Mouse (Mus musculus) bone marrow, adult 2 months (tissue): ENCODE results near the gene Sod1. TPM values are rescaled to one million over a fixed set of nuclear protein-coding genes. Genes with fewer than 3 reads are reported as not detected.

ENCODE experiments used
- H3K27ac ChIP-seq: fragments of 200-500 bp; 2 replicates; pipeline ENCODE4 v1.5.1; 2012; ENCODE audit warnings: low read depth, mild to moderate bottlenecking, control low read depth, inconsistent platforms, low read length; ENCODE audit not compliant: control insufficient read depth, poor library complexity, insufficient read depth
- H3K4me1 ChIP-seq: fragments of 200-500 bp; 2 replicates; pipeline ENCODE4 v1.6.1; 2011; ENCODE audit warnings: low read length; ENCODE audit not compliant: control insufficient read depth, insufficient read depth
- H3K4me3 ChIP-seq: fragments of 200-500 bp; replicated peaks from 2 replicates; pipeline ENCODE3; 2011; ENCODE audit warnings: mild to moderate bottlenecking, low read depth, low read length, control low read depth; ENCODE audit not compliant: control insufficient read depth
- CTCF ChIP-seq: fragments of 200-500 bp; IDR thresholded peaks from 2 replicates; pipeline ENCODE4 v1.5.1; 2011; ENCODE audit warnings: low read length, control low read depth; ENCODE audit not compliant: control insufficient read depth, insufficient read depth
- POLR2A ChIP-seq: fragments of 200-500 bp; IDR thresholded peaks from 2 replicates; pipeline ENCODE4 v1.6.1; 2011; ENCODE audit warnings: low read depth, mild to moderate bottlenecking, control low read depth, low read length, borderline replicate concordance; ENCODE audit not compliant: control insufficient read depth
- WGBS: fragments of 180-500 bp; shearing (Covaris S2); methylation state at CpG from one replicate; pipeline ENCODE4 v1.1.7; 2018; 5-methylcytosine and 5-hydroxymethylcytosine counted together
- polyA plus RNA-seq: library from polyadenylated mRNA; stranded (reverse); fragments of >200 nt; gene quantifications from 2 replicates; pipeline ENCODE4 v1.2.4, GENCODE M21; 2011; ENCODE audit warnings: low replicate concordance; ENCODE audit not compliant: missing spikeins, insufficient read depth, insufficient read length

The Sod1 gene
- polyA plus RNA-seq, 1 experiment: 690 TPM

GRCm38 (mm10) chr16:90202140-90202539 is 18.4 kb upstream of the Sod1 start:
- H3K4me1 ChIP-seq: peaks cover 9% of the 10 kb centered on the region; the same call in 1 of the 2 replicates

GRCm38 (mm10) chr16:90203226-90203962 is 17.2 kb upstream of the Sod1 start:
- no peak overlapping the region for H3K4me3 ChIP-seq
- no peak overlapping the region for H3K27ac ChIP-seq
- TF ChIP-seq POLR2A (no peak), CTCF (no peak)
- peaks cover 5% of the 10 kb centered on the region; the same call in 1 of the 2 replicates for H3K4me1 ChIP-seq
- WGBS: 80% methylated on average over 6 of the region's 6 CpGs

More at GRCm38 (mm10) chr16:90202140-90202539, 18.4 kb upstream of the Sod1 start:
- no peak overlapping the region for H3K4me3 ChIP-seq
- WGBS: 88% methylated on average over 19 of the region's 19 CpGs
- TF ChIP-seq CTCF (no peak), POLR2A (no peak)
- no peak overlapping the region for H3K27ac ChIP-seq

DNA sequence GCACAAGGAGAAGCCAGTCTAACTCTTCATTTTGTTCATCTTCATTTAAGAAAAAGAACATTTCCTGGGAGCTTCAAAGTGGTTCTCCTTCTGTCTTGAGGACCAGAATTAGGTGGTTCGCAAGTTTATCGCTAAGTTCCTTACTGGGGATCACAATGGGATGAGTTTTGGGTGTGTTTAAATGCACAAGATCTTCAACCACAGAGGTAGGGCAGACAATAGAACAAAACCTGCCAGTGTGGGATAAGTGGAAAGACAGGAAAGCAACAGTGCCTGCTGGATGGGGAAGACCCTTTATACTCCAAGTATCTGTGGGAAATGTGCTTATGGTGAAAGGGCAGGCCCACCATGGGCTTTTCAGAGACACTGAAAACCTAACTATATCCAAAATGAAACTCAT is 15.7 kb upstream of the Sod1 start:
- Histone ChIP-seq H3K27ac (no peak overlapping the region), H3K4me3 (no peak overlapping the region), H3K4me1 (no peaks in the 10 kb centered on the region)
- WGBS: 95% methylated on average over 2 of the region's 2 CpGs
- no peak for TF ChIP-seq CTCF
- no peak for TF ChIP-seq POLR2A

GRCm38 (mm10) chr16:90208996-90209395 is 11.6 kb upstream of the Sod1 start:
- no peaks in the 10 kb centered on the region; the same call in none of the 2 replicates for H3K4me1 ChIP-seq
- TF ChIP-seq CTCF: no peak
- no peak for TF ChIP-seq POLR2A
- no peak overlapping the region for H3K4me3 ChIP-seq
- H3K27ac ChIP-seq: no peak overlapping the region
- 70% methylated on average over 3 of the region's 3 CpGs for WGBS

- no peak overlapping the region for H3K27ac ChIP-seq
- TF ChIP-seq POLR2A: no peak
- TF ChIP-seq CTCF: no peak
- no peaks in the 10 kb centered on the region; the same call in none of the 2 replicates for H3K4me1 ChIP-seq
- WGBS: 90% methylated on average over 10 of the region's 10 CpGs
- no peak overlapping the region for H3K4me3 ChIP-seq
Measured at GRCm38 (mm10) chr16:90210717-90211116, 9.8 kb upstream of the Sod1 start.

- TF ChIP-seq POLR2A (no peak), CTCF (no peak)
- 80% methylated on average over 8 of the region's 8 CpGs for WGBS
- Histone ChIP-seq H3K27ac (no peak overlapping the region), H3K4me3 (no peak overlapping the region), H3K4me1 (no peaks in the 10 kb centered on the region; the same call in none of the 2 replicates)
Measured at GRCm38 (mm10) chr16:90211767-90212166, 8.8 kb upstream of the Sod1 start.

GRCm38 (mm10) chr16:90213477-90214339 is 6.8 kb upstream of the Sod1 start:
- no peak for TF ChIP-seq CTCF
- no peak for TF ChIP-seq POLR2A
- 48% methylated on average over 12 of the region's 12 CpGs for WGBS
- Histone ChIP-seq H3K4me3 (no peak overlapping the region), H3K27ac (0 out of 2 replicates have a peak overlapping the region, but pooled peaks have one; percentile 38), H3K4me1 (no peaks in the 10 kb centered on the region; the same call in none of the 2 replicates)
